Mouse (Mus musculus): ENCODE results near the gene Gm21954.

The Gm21954 gene

DNA sequence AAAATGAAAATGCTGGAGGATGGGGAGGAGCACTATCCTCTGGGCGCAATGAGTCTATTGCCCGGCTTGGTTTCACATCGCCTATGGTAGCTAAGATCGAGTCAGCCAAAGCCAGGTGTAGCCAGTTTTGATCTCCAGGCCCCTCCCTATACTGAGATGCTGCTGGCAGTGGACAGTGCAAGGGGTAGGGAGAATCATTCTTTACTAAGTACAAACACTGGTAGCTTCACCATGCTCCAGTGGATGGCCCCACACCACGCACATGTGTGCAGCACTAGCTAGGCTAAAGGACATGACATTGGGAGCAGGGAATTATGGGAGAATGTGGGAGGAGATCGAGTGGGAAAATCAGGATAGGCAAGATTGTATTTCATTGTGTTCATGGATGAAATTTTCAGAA is 53.2 kb downstream of the Gm21954 start:
- DNase-seq, result no peak

DNA sequence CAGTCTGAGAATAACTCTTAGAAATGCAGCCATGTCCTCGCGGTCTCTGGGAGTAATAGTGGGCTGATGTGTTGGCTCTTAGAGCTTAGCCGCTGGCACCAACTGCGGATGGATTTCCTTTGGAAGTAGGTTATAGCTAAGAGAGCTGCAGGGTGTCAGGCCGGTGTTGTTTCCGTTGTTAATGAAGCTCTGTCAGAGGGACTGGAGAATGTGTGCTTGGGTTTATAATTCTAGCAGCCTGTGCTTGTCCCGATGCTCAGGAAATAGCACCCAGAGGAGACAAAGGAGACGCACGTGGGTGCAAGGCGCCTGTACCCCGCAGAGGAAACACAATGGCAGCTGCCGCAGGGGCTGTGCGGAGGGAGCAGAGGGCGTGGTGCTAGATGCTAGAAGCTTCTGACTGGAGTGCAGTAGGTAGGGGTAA is 56.5 kb downstream of the Gm21954 start:
- DNase-seq, result peak; percentile 63
